Comparison of ENCODE assay signal across 23 mouse cellular contexts in the genomic region with DNA sequence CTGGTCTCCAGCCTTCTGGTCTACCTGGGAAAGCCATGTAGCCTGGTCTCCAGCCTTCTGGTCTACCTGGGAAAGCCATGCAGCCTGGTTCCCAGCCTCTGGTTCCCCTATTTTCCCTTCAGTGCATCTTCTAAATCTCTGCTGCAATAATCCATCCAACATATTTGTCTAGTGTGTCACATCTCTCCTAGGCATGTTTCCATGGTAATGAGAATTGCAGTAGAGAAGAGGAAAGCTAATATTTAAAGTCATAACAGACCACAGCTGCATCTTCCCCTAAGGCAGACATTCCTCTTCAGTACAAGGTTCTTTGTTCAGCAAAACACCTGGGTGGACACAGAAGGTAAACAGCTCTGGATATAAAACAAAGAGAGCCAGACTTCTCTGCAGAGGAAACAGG. TPM values are rescaled to one million over a fixed set of nuclear protein-coding genes. Genes with fewer than 3 reads are reported as not detected.
DNase-seq lines count a peak whose midpoint lies in the region; ATAC-seq lines count a peak whose summit lies in the region.
"Had no signal": no experiment of that assay in that cellular context is flagged by ENCODE, and none has a peak within 500 bp of the region (broad histone marks: within the 10 kb centered on the region; RNA-seq: fewer than 3 reads in every experiment).

No protein-coding gene starts in this region.

- DNase-seq in hindbrain, embryonic 14.5 days (ENCODE audit: low spot score): no peak
- DNase-seq in hindbrain, embryonic 11.5 days (ENCODE audit: low spot score): no peak
- DNase-seq in 3134 (ENCODE audit: extremely low read depth, insufficient read length, low spot score): peak; percentile 58
- DNase-seq in Muller cell, postnatal 12 days (ENCODE audit: inconsistent ontology term): peak; percentile 74
- DNase-seq in right cerebral cortex, adult 18-20 months: no peak
- DNase-seq: adrenal gland, postnatal 14 days; cerebellum, adult 11 months; cerebellum, postnatal 14 days; embryo, embryonic 11 days; gastrocnemius, adult 2 months; kidney, adult 9 months; kidney, postnatal 36 days; liver, embryonic 13.5 days; lung, embryonic 14.5 days; lung, postnatal 36 days; right cerebral cortex, postnatal 14 days; thymus, adult 2 months had no signal

- ATAC-seq in hindbrain, embryonic 14.5 days (ENCODE audit: low FRiP score): no peak
- no peak for ATAC-seq in hindbrain, embryonic 11.5 days (ENCODE audit: low FRiP score)
- ATAC-seq in limb, embryonic 15.5 days (ENCODE audit: insufficient number of reproducible peaks, low FRiP score, low TSS enrichment, low read depth): no peak
- ATAC-seq in intestine, embryonic 16.5 days: no peak

- H3K36me3 ChIP-seq in hindbrain, embryonic 14.5 days (replicated peaks; ENCODE audit: control insufficient read depth, insufficient read depth): no peaks in the 10 kb centered on the region
- H3K36me3 ChIP-seq in hindbrain, embryonic 11.5 days (ENCODE audit: control insufficient read depth, insufficient read depth, low read length): no peaks in the 10 kb centered on the region
- H3K36me3 ChIP-seq in limb, embryonic 15.5 days: no peaks in the 10 kb centered on the region
- no peaks in the 10 kb centered on the region for H3K36me3 ChIP-seq in intestine, embryonic 16.5 days (ENCODE audit: control insufficient read depth, insufficient read depth, low read length)
- H3K36me3 ChIP-seq: heart, embryonic 12.5 days; liver, embryonic 13.5 days; stomach, embryonic 15.5 days had no signal

- no peak overlapping the region for H3K4me2 ChIP-seq in hindbrain, embryonic 14.5 days (replicated peaks)
- H3K4me2 ChIP-seq in hindbrain, embryonic 11.5 days (replicated peaks; ENCODE audit: low read depth, low read length): no peak overlapping the region
- H3K4me2 ChIP-seq in limb, embryonic 15.5 days: no peak overlapping the region
- no peak overlapping the region for H3K4me2 ChIP-seq in intestine, embryonic 16.5 days (ENCODE audit: low read depth, low read length)
- H3K4me2 ChIP-seq: heart, embryonic 12.5 days; liver, embryonic 13.5 days; lung, embryonic 14.5 days; stomach, embryonic 15.5 days had no signal

- H3K4me3 ChIP-seq in hindbrain, embryonic 14.5 days (replicated peaks; ENCODE audit: low read length): no peak overlapping the region
- H3K4me3 ChIP-seq in hindbrain, embryonic 11.5 days (ENCODE audit: low read depth, low read length): no peak overlapping the region
- H3K4me3 ChIP-seq in limb, embryonic 15.5 days: no peak overlapping the region
- no peak overlapping the region for H3K4me3 ChIP-seq in intestine, embryonic 16.5 days (ENCODE audit: low read length)
- H3K4me3 ChIP-seq: erythroblast, embryonic 14.5 days; gastrocnemius, adult 2 months; heart, embryonic 12.5 days; liver, embryonic 13.5 days; myocyte; stomach, embryonic 15.5 days had no signal

- no peaks in the 10 kb centered on the region for H3K9me3 ChIP-seq in hindbrain, embryonic 14.5 days (ENCODE audit: control insufficient read depth, low read length)
- no peaks in the 10 kb centered on the region for H3K9me3 ChIP-seq in hindbrain, embryonic 11.5 days (ENCODE audit: control insufficient read depth, low read length)
- no peaks in the 10 kb centered on the region for H3K9me3 ChIP-seq in limb, embryonic 15.5 days
- H3K9me3 ChIP-seq in intestine, embryonic 16.5 days (ENCODE audit: control insufficient read depth, low read length): no peaks in the 10 kb centered on the region
- H3K9me3 ChIP-seq: liver, embryonic 13.5 days; stomach, embryonic 15.5 days had no signal

- no peaks in the 10 kb centered on the region for H3K27me3 ChIP-seq in hindbrain, embryonic 14.5 days (ENCODE audit: control insufficient read depth, insufficient read depth, low read length)
- H3K27me3 ChIP-seq in hindbrain, embryonic 11.5 days (ENCODE audit: control insufficient read depth, insufficient read depth, low read length): no peaks in the 10 kb centered on the region
- H3K27me3 ChIP-seq in limb, embryonic 15.5 days: no peaks in the 10 kb centered on the region
- no peaks in the 10 kb centered on the region for H3K27me3 ChIP-seq in intestine, embryonic 16.5 days (replicated peaks; ENCODE audit: control insufficient read depth, insufficient read depth, low read length)
- H3K27me3 ChIP-seq: heart, embryonic 12.5 days; liver, embryonic 13.5 days; stomach, embryonic 15.5 days had no signal

- H3K4me1 ChIP-seq in hindbrain, embryonic 14.5 days (replicated peaks; ENCODE audit: control insufficient read depth, insufficient read depth, low read length): no peaks in the 10 kb centered on the region
- no peaks in the 10 kb centered on the region for H3K4me1 ChIP-seq in hindbrain, embryonic 11.5 days (replicated peaks; ENCODE audit: control insufficient read depth, insufficient read depth, low read length)
- no peaks in the 10 kb centered on the region for H3K4me1 ChIP-seq in limb, embryonic 15.5 days
- H3K4me1 ChIP-seq in intestine, embryonic 16.5 days (ENCODE audit: control insufficient read depth, insufficient read depth, low read length): no peaks in the 10 kb centered on the region
- H3K4me1 ChIP-seq: heart, embryonic 12.5 days; liver, embryonic 13.5 days; stomach, embryonic 15.5 days had no signal

- H3K27ac ChIP-seq in hindbrain, embryonic 14.5 days: 0 out of 2 replicates have a peak overlapping the region, but pooled peaks have one; percentile 9
- no peak overlapping the region for H3K27ac ChIP-seq in hindbrain, embryonic 11.5 days (ENCODE audit: low read depth, low read length)
- 0 out of 2 replicates have a peak overlapping the region, but pooled peaks have one; percentile 12 for H3K27ac ChIP-seq in limb, embryonic 15.5 days
- no peak overlapping the region for H3K27ac ChIP-seq in intestine, embryonic 16.5 days (ENCODE audit: low read length)
- H3K27ac ChIP-seq: gastrocnemius, adult 2 months; liver, embryonic 13.5 days; stomach, embryonic 15.5 days had no signal

- no peak overlapping the region for H3K9ac ChIP-seq in hindbrain, embryonic 14.5 days
- no peak overlapping the region for H3K9ac ChIP-seq in hindbrain, embryonic 11.5 days (ENCODE audit: low read depth, low read length)
- no peak overlapping the region for H3K9ac ChIP-seq in limb, embryonic 15.5 days
- no peak overlapping the region for H3K9ac ChIP-seq in intestine, embryonic 16.5 days (ENCODE audit: low read depth, low read length)
- H3K9ac ChIP-seq: heart, embryonic 12.5 days; liver, embryonic 13.5 days; lung, embryonic 14.5 days; stomach, embryonic 15.5 days had no signal

RNA-seq across cellular contexts. Expression of gene Ryk, which starts 16.5 kb away (rescaled TPM):
- polyA plus RNA-seq in hindbrain, embryonic 14.5 days (2014; fragmentation: Nextera tagmentation; extraction: Ambion mirVana): 14.1 and 14.5 TPM in 2 replicates
- 25.3 and 26.5 TPM in 2 replicates for polyA plus RNA-seq in hindbrain, embryonic 11.5 days (2014; fragmentation: Nextera tagmentation; extraction: Ambion mirVana)
- polyA plus RNA-seq in limb, embryonic 15.5 days (2015; fragmentation: Nextera tagmentation; extraction: Ambion mirVana): 24.8 and 26.1 TPM in 2 replicates
- 13.5 and 14.4 TPM in 2 replicates for polyA plus RNA-seq in intestine, embryonic 16.5 days (2015; fragmentation: Nextera tagmentation; extraction: Ambion mirVana)

Comparison
In these comparisons a context has a peak if more than half of its experiments do, and no peak if none do; other contexts are left out.
1. H3K27ac ChIP-seq: peak in hindbrain, embryonic 14.5 days (single experiment) and limb, embryonic 15.5 days (single experiment); none in hindbrain, embryonic 11.5 days (single experiment) and intestine, embryonic 16.5 days (single experiment).
2. DNase-seq: peak in 3134 (single experiment) and Muller cell, postnatal 12 days (single experiment); none in hindbrain, embryonic 14.5 days (single experiment), hindbrain, embryonic 11.5 days (single experiment) and right cerebral cortex, adult 18-20 months (single experiment).